Mouse (Mus musculus) lung, postnatal 0 days (tissue): Measurements from ENCODE around the gene Rab31. TPM values are rescaled to one million over a fixed set of nuclear protein-coding genes. Genes with fewer than 3 reads are reported as not detected.

Experiments
- ATAC-seq: fragments of 200-750 bp; cut with Nextera tagmentation; 2 replicates; pipeline ENCODE4 v1.8.0; 2017; ENCODE audit warnings: moderate library complexity
- DNase-seq: peaks from one replicate; pipeline ENCODE4 v3.0.0-alpha.2; 2016; ENCODE audit warnings: low spot score
- H3K27ac ChIP-seq: fragments of 300-500 bp; sonication (generic); 2 replicates; pipeline ENCODE4 v1.5.1; 2014; ENCODE audit warnings: antibody characterized with exemption, mild to moderate bottlenecking, low read length, mixed read lengths
- H3K27me3 ChIP-seq: fragments of 300-500 bp; sonication (generic); replicated peaks from 2 replicates; pipeline ENCODE4 v1.6.1; 2014; ENCODE audit warnings: low read length, mixed read lengths; ENCODE audit not compliant: insufficient read depth
- H3K36me3 ChIP-seq: fragments of 300-500 bp; sonication (generic); 2 replicates; pipeline ENCODE4 v1.6.1; 2014; ENCODE audit warnings: low read length, mixed read lengths; ENCODE audit not compliant: insufficient read depth
- H3K4me1 ChIP-seq: fragments of 300-500 bp; sonication (generic); 2 replicates; pipeline ENCODE4 v1.6.1; 2014; ENCODE audit warnings: antibody characterized with exemption, low read depth, low read length, mixed read lengths; ENCODE audit not compliant: insufficient read depth
- H3K4me2 ChIP-seq: fragments of 300-500 bp; sonication (generic); replicated peaks from 2 replicates; pipeline ENCODE4 v1.6.1; 2014; ENCODE audit warnings: low read depth, mild to moderate bottlenecking, low read length, moderate library complexity, mixed read lengths
- H3K4me3 ChIP-seq: fragments of 300-500 bp; sonication (generic); 2 replicates; pipeline ENCODE4 v1.5.1; 2014; ENCODE audit warnings: low read depth, low read length
- H3K9ac ChIP-seq: fragments of 300-500 bp; sonication (generic); replicated peaks from 2 replicates; pipeline ENCODE4 v1.6.1; 2014; ENCODE audit warnings: low read depth, mild to moderate bottlenecking
- H3K9me3 ChIP-seq: fragments of 300-500 bp; sonication (generic); 2 replicates; pipeline ENCODE4 v1.6.1; 2016; ENCODE audit warnings: low read length, mixed read lengths
- CTCF ChIP-seq: IDR thresholded peaks from 2 replicates; pipeline ENCODE4 v1.5.1; 2016; ENCODE audit warnings: antibody characterized with exemption, mild to moderate bottlenecking
- EP300 ChIP-seq: IDR thresholded peaks from 2 replicates; pipeline ENCODE4 v1.6.1; 2016; ENCODE audit warnings: antibody characterized with exemption, mild to moderate bottlenecking, control low read depth
- WGBS: fragments of 180-500 bp; shearing (Covaris S2); extraction: QIAGEN DNeasy Blood & Tissue Kit; methylation state at CpG from one replicate; pipeline ENCODE4 v1.1.7; 2014; 5-methylcytosine and 5-hydroxymethylcytosine counted together
- polyA plus RNA-seq: library from polyadenylated mRNA; unstranded; fragments of >200 nt; fragmentation: Nextera tagmentation; extraction: Ambion mirVana; gene quantifications from 2 replicates; pipeline ENCODE4 v1.2.1, GENCODE M21; 2015

Rab31 gene
- polyA plus RNA-seq, 1 experiment from 2014 or later: 33.3 TPM

DNA sequence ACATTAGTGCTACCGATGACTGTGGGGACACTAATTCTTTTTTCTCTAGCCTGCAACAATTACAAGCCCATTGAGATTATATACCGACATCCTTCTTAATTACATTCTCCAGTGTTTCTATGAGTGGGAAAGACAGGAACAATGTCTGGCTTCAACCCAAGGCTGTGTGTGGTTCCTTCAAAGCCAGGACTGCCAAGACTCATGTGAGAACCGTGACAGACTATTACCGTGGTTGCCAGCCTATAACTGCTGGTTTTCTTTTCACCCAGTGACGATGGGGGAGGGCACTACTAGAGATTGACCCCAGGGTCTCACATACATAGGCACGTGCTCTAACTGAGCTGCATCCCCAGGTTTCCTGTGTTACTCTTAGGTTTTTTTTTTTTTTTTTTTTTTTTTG, 15.4 kb downstream of the Rab31 start:
- H3K4me2 ChIP-seq: no peak overlapping the region
- no peak overlapping the region for H3K4me3 ChIP-seq
- H3K9me3 ChIP-seq: no peaks in the 10 kb centered on the region
- no peak overlapping the region for H3K27ac ChIP-seq
- 49% methylated on average over 6 of the region's 6 CpGs for WGBS
- no peaks in the 10 kb centered on the region; the same call in 1 of the 2 replicates for H3K36me3 ChIP-seq
- H3K9ac ChIP-seq: no peak overlapping the region
- H3K27me3 ChIP-seq: no peaks in the 10 kb centered on the region
- DNase-seq: peak; percentile 24
- no peak; the same call in 1 of the 2 replicates for ATAC-seq
- TF ChIP-seq CTCF (no peak), EP300 (no peak)
- H3K4me1 ChIP-seq: no peaks in the 10 kb centered on the region

DNA sequence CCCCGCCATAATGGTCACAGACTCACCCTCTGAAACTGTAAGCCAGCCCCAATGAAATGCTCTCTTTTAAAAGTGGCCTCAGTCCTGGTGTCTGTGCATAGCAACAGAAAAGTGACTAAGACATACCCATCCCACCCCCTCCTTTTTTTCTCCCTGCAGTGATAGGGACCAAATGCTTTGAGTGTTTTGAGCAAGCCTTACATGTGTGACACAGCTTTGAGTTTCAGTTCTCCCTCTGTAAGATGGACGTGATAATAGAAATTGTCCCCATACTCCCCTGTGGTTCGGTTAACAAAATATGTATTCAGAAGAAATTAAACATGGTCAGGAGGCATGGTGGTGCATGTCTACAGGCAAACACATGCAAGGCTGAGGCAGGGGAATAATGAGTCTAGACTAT, 16.7 kb downstream of the Rab31 start:
- Histone ChIP-seq H3K9ac (no peak overlapping the region), H3K4me2 (no peak overlapping the region), H3K27me3 (no peaks in the 10 kb centered on the region), H3K4me1 (no peaks in the 10 kb centered on the region), H3K9me3 (no peaks in the 10 kb centered on the region), H3K36me3 (no peaks in the 10 kb centered on the region; the same call in 1 of the 2 replicates), H3K4me3 (no peak overlapping the region), H3K27ac (no peak overlapping the region)
- WGBS: 93% methylated on average over 3 of the region's 3 CpGs
- ATAC-seq (no peak), DNase-seq (no peak)
- TF ChIP-seq EP300 (no peak), CTCF (no peak)

DNA sequence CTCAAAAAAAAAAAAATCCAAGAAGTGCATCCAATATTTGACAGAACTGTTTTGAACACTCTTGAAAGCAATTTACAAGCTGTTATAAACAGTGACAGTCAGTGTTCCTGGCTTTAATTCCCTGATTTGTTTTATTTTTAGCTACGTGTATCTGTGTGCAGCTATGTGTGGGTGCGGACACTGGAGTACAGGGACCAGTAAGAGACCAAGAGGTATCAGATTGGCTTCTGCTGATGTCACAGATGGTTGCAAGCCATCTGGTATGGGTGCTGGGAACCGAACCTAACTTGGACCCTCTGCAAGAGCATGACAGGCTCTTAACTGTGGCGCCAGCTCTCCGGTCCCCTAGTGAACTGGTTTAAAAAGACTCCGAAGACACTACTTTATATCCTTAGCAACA, 19.4 kb downstream of the Rab31 start:
- H3K27me3 ChIP-seq: no peaks in the 10 kb centered on the region
- H3K4me3 ChIP-seq: no peak overlapping the region
- ATAC-seq (no peak), DNase-seq (no peak)
- no peaks in the 10 kb centered on the region for H3K36me3 ChIP-seq
- H3K27ac ChIP-seq: no peak overlapping the region
- 0 out of 2 replicates have a peak, but pooled peaks cover 3% of the 10 kb centered on the region for H3K9me3 ChIP-seq
- WGBS: 90% methylated on average over 6 of the region's 6 CpGs
- H3K4me2 ChIP-seq: no peak overlapping the region
- H3K4me1 ChIP-seq: no peaks in the 10 kb centered on the region
- TF ChIP-seq CTCF (no peak), EP300 (no peak)
- no peak overlapping the region for H3K9ac ChIP-seq

DNA sequence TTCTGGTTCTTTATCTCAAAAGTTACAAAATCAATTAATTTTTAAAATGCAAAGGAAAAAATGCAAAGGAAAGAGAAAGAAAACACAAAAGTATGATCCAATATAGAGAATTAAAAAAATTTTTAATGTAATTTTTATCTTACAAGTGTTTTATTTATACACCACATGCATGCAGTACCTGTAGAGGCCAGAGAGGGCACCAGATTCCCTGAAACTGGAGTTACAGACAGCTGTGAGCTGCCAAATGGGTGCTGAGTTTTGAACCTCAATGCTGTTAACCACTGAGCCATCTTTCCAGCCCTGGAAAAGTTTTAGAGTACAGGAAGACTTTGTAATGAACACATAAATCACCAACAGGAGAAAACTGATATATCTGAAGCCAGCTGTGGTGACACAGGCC, 22.3 kb downstream of the Rab31 start:
- ATAC-seq (no peak), DNase-seq (no peak)
- Histone ChIP-seq H3K27ac (no peak overlapping the region), H3K27me3 (no peaks in the 10 kb centered on the region), H3K4me3 (no peak overlapping the region), H3K4me2 (no peak overlapping the region), H3K9me3 (0 out of 2 replicates have a peak, but pooled peaks cover 3% of the 10 kb centered on the region), H3K36me3 (no peaks in the 10 kb centered on the region), H3K4me1 (no peaks in the 10 kb centered on the region), H3K9ac (no peak overlapping the region)
- TF ChIP-seq EP300 (no peak), CTCF (peak; percentile 50)

DNA sequence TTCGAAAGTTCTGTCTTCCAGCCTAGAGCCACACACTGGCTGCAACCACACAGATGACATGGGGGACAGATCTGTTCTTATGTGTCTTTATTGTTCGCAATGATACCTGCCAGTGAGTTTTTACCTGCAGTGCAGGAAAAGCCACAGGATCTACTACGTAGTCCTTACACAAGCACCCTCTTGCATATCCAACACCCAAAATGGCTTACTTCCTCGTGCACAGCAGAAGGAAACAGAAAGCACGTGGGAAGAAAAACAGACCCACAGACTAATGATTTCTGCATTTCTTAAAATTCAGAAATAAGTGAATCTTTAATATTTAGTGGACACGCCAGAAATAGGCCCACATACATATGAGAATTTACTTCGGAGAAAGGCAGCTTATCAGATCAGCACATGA, 22.7 kb downstream of the Rab31 start:
- H3K27ac ChIP-seq: no peak overlapping the region
- H3K9ac ChIP-seq: no peak overlapping the region
- TF ChIP-seq EP300 (no peak), CTCF (no peak)
- no peaks in the 10 kb centered on the region for H3K36me3 ChIP-seq
- H3K4me1 ChIP-seq: no peaks in the 10 kb centered on the region
- 93% methylated on average over 7 of the region's 7 CpGs for WGBS
- no peak overlapping the region for H3K4me3 ChIP-seq
- DNase-seq (no peak), ATAC-seq (no peak)
- H3K4me2 ChIP-seq: no peak overlapping the region
- H3K27me3 ChIP-seq: no peaks in the 10 kb centered on the region
- H3K9me3 ChIP-seq: 0 out of 2 replicates have a peak, but pooled peaks cover 3% of the 10 kb centered on the region

DNA sequence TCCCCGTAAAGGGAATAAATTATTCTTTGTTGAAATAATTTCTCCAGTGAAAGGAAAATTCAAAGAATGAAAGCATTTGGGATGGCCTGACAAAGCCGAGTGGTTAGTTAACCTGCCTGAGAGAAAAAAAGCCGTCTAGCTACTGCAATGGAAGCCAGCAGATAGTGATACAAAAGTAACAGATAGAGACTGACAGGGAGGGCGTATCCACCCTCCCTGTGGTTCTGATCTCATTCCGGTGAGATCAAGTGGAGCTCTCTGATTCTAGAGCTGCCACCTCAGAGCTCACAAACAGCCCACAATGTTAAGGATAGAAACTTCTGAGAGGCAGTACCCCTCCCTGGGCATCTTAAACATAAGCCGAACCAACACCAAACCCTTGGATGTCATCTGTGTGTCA, 23.6 kb downstream of the Rab31 start:
- no peak for TF ChIP-seq EP300
- TF ChIP-seq CTCF: no peak
- 76% methylated on average over 6 of the region's 6 CpGs for WGBS
- ATAC-seq (no peak), DNase-seq (no peak)
- Histone ChIP-seq H3K9ac (no peak overlapping the region), H3K4me1 (no peaks in the 10 kb centered on the region), H3K4me3 (no peak overlapping the region), H3K27ac (no peak overlapping the region), H3K36me3 (no peaks in the 10 kb centered on the region), H3K27me3 (no peaks in the 10 kb centered on the region), H3K9me3 (0 out of 2 replicates have a peak, but pooled peaks cover 3% of the 10 kb centered on the region), H3K4me2 (no peak overlapping the region)

DNA sequence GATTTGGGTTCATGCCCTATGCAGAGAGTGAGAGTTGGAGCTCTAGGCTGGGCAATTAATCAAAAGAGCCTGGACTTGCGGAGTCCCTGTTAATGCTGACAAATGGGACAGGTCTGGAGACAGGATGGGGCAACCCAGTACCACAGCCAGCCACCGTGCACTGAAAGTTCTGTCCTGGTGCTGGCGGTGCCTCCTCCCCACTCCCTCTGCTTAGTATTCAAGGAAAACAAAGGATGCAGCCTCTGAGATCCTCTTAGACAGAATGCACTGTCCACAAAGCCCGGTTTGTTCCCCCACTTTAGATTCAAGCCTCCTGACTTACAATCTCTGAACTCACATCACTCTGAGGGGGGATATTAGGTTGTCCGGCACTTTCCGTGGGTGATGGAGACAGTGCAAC, 26.2 kb downstream of the Rab31 start:
- ATAC-seq (no peak), DNase-seq (no peak)
- H3K27me3 ChIP-seq: no peaks in the 10 kb centered on the region
- H3K4me1 ChIP-seq: no peaks in the 10 kb centered on the region
- no peak overlapping the region for H3K9ac ChIP-seq
- no peak overlapping the region for H3K27ac ChIP-seq
- WGBS: 87% methylated on average over 6 of the region's 6 CpGs
- H3K9me3 ChIP-seq: 0 out of 2 replicates have a peak, but pooled peaks cover 3% of the 10 kb centered on the region
- H3K36me3 ChIP-seq: no peaks in the 10 kb centered on the region
- TF ChIP-seq EP300: no peak
- H3K4me2 ChIP-seq: no peak overlapping the region
- H3K4me3 ChIP-seq: no peak overlapping the region
